Mouse (Mus musculus) liver, adult 2 months (tissue): ENCODE measurements around the gene Creg1.

Source experiments
- CTCF ChIP-seq: fragments of 200-500 bp; IDR thresholded peaks from 2 replicates; pipeline ENCODE4 v1.5.1; 2011; ENCODE audit warnings: low read depth, low read length, control low read depth
- POLR2A ChIP-seq: fragments of 200-500 bp; IDR thresholded peaks from 2 replicates; pipeline ENCODE4 v1.6.1; 2011; ENCODE audit warnings: low read length, control low read depth; ENCODE audit not compliant: insufficient read depth; ENCODE audit errors: extremely low read depth

DNA sequence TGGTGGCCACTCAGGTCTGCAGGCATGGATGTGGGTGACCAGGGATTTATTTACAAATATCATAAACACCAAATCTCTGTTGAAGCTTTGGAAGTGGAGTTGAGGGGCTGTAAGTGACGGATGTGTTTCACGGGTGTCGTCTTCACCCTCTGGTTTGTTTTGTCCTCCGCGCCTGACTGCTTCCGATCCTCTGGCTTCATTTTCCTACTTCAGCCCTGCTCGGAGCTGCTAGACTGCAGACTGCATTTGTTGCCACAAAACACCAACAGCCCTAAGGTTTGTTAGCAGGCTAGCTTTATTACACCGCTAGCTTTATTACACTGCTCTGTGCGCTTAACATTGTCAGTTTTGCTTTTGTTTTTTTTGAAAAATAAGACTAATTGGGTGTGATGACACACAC is 27.9 kb downstream of the Creg1 start:
- TF ChIP-seq CTCF (no peak), POLR2A (no peak)
